Mouse (Mus musculus) spleen, adult 2 months (tissue): Measurements from ENCODE around the gene Apc2.

Experiments used
- CTCF ChIP-seq: fragments of 200-500 bp; IDR thresholded peaks from 2 replicates; pipeline ENCODE4 v1.5.1; 2011; ENCODE audit warnings: mild to moderate bottlenecking, inconsistent platforms; ENCODE audit not compliant: insufficient read depth, insufficient read length, insufficient replicate concordance; ENCODE audit errors: extremely low read depth
- POLR2A ChIP-seq: fragments of 200-500 bp; IDR thresholded peaks from 2 replicates; pipeline ENCODE4 v1.6.1; 2011; ENCODE audit warnings: low read depth, low read length, inconsistent platforms

DNA sequence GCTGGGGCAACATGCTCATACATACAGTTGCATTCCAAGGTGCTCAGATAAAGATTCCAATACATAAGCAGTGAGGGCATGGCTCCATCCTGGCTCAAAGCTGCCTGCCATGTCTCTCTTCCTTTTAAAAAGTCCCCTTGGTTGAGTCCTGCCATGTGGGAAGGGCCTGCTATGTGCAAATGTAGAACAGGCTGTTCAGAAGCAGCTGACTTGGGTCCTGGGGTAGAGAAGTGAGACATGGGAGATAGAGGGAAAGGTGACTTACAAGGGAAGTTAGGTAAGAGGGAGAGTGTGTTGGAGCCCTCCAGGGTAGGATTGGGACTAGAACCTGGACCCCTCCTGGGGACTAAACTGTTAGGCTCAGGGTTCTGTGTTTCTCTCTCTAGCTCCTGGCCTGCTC is 43.8 kb upstream of the Apc2 start:
- TF ChIP-seq CTCF, result no peak
- no peak for TF ChIP-seq POLR2A
